Mouse (Mus musculus) embryo, embryonic 11.5 days (tissue): ENCODE results near the gene Gm36079.
"Not testable (repeated sequence)": the region's sequence is repeated elsewhere in the genome, so short reads cannot be mapped to it uniquely, and the experiment has no call there.

Experiments used
- DNase-seq: peaks from one replicate; pipeline ENCODE4 v3.0.0-alpha.2; 2012; ENCODE audit warnings: low read depth, low spot score

The Gm36079 gene

GRCm38 (mm10) chr13:120026911-120027310 lies at the start of gene Gm36079:
TSS of gene Gm36079 (minus strand) at chr13:120027011.
- not testable (repeated sequence) for DNase-seq

GRCm38 (mm10) chr13:120070878-120071277 lies 44.1 kb upstream of the Gm36079 start:
- not testable (repeated sequence) for DNase-seq

DNA sequence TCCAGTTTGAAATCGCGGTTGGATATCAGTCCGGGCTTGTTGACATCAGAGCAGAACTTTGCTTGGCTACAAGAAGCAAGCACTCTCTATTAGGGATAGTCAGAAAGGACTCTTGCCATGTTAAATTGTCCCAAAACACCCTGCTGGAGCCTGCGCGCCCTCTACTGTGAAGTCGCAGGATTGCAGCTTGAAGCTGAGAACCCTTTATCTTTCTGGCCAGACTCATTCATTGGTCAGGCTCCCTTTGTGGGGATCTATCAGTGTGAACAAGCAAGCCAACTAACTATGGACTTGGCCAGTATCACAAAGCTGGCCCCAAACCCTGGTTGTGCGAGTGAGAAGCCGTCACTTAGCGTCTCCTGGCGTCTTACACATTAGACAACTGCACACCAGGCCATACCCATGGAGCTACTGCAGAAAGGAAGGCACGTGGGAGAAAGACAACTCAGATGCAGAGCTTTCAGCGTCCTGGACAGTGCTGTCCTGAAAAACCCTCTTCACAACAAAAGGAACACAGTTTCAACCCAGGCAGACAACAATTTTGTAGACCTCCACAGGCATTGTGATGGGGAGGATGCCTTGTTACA lies 43.3 kb upstream of the Gm36079 start:
- DNase-seq: not testable (repeated sequence)

DNA sequence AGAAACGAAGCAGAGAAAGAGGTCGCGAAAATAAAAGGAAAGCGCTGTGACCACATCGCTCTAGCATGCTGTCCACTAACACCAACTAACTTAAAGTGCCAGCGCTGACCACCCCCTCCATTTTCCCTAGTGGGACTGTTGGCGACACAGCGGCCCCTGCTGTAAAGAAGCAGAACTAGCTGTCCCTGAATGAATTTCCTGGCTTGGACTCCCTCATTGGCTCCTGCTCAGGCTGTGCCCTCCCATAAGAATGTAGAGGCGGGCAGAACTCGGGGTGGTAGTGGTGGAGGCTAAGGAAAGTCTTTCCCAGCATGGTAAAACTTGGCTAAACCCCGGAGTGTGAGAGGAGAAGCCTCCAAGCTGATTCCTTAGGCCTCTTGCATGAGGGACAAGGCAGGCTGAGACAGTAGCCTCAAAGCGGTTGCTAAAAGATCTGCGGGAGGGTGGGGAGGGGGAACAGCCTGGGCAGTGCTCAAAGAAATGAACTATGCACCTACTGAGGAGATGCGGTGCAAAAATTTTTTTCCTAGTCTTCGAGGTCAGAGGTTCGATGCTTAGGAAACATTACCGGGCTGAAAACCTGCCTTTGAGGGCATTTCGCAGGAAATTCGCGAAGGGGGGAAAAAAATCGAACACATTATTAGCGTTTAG lies 36.8 kb upstream of the Gm36079 start:
- DNase-seq: not testable (repeated sequence)

- DNase-seq: not testable (repeated sequence)
Observed at GRCm38 (mm10) chr13:120062903-120063302, 36.1 kb upstream of the Gm36079 start.

DNA sequence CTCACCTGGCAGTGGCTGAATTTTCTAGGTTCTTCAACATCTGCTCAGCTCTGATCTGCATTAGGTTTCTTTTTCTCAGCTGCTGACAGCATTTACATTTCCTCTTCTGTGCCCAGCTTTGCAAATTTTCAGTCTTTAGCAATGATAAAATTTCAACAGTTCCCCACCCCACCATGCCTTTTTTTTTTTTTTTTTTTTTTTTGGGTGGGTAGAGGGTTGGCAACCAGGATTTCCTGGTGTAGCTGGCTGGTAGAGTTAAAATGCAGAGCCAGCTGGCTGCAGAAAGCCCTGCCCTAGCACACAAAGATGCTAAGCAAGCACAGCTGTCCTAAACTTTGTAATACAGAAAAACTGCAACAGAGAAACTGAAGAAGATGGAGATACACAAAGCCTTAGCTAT lies 25.3 kb upstream of the Gm36079 start, which contains the start of gene Gm21188:
Gene Gm21188 (minus strand): TSS at position 110 of the 400 bp plus-strand sequence.
- DNase-seq: not testable (repeated sequence)

DNA sequence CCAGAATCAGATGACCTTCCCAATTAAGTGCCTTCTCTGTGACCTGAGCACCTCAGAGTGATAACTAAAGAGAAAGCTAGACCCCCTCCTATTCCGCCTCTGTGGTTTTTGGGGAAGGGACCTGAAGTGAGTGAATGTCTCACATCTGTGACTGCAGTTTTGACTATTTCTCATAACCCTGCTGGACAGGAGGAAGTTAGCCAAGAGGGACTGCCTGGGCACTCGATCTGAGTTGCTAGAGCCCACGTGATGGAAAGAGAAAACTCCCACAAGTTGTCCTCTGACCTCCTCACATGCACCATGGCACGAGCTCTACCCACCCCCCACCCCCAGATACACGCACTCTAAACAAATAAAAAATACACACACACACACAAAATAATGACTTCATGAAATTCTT lies 21.8 kb upstream of the Gm36079 start:
- DNase-seq: not testable (repeated sequence)

GRCm38 (mm10) chr13:120048186-120048585 lies 21.4 kb upstream of the Gm36079 start:
- DNase-seq: not testable (repeated sequence)

- DNase-seq: not testable (repeated sequence)
Observed at GRCm38 (mm10) chr13:120046422-120047209, 19.8 kb upstream of the Gm36079 start.

DNA sequence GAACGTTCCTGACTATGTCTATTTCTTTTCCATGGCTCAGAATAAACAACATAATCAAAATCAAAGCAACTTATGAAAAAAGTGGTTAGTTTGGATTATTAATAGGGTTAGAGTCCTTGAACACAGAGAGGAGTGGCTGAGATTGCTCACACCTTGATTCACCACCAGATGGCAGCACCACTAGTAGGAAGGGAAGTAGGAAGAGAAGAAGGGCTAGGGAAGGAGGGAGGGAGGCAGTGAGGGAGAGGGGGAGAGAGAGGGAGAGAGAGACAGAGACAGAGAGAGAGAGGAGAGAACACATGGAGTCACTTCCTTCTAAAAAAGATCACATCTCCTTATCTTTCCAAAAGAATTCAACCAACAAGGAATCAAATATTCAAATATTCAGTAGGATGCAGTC lies 14.3 kb upstream of the Gm36079 start:
- not testable (repeated sequence) for DNase-seq

- DNase-seq: not testable (repeated sequence)
Observed at GRCm38 (mm10) chr13:120037881-120038280, 11.1 kb upstream of the Gm36079 start.

DNA sequence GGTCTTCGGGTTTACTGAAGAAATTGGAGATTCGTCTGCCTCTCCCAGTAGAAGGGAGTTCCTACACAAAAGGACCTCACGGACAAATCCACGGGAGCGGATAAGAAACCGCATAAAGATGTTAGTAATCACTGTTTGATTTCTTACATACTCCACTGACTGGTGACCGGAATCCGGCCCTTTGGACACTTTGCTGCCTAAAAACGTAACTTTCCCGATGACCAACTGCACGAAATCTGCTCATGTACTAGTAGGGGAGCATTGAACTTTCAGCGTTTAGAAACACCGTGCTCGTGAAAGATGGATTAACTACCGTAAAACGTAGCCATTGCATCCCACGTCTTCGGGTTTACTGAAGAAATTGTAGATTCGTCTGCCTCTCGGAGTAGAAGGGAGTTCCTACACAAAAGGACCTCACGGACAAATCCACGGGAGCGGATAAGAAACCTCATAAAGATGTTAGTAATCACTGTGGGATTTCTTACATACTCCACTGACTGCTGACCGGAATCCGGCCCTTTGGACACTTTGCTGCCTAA lies 9.8 kb upstream of the Gm36079 start:
- not testable (repeated sequence) for DNase-seq

DNA sequence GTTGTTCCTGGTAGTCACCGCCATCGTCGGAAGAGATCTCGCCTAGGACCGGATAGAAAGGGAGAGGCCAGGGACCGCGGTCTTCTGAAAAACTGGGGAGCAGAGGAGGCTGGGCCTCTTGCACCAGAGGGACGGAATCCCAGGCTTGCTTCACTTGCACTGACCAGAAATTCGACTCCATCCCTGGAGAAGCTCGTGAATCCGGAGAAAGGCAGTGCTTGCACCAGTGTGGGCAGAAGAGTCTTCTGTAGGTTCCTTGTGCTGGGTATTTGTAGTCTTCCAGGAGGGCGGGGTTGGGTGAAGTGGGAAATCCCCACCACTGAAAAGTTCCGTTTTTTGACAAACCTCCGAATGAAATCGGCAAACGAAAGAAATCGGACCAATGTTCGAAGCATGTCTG lies 8.3 kb upstream of the Gm36079 start:
- DNase-seq: not testable (repeated sequence)

DNA sequence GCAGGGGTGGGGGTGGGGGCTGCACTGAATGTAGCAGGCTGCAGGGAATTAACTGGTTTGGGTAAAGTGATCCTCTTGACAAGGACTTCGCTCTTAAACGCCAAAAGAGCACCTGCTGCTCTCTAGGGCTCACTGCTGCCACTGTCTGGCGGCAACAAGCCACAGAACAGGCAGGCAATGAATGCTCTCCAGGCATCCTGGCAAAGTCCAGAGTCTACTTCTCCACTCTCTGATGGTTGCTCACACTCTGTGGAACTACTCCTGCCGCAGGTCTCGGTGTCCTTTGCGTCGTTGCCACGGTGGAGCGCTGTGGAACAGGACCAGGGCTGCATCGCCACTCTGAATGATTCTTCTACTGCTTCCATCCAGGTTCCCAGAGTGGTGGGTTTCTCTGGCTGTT lies 7.8 kb upstream of the Gm36079 start:
- DNase-seq: not testable (repeated sequence)

- not testable (repeated sequence) for DNase-seq
Observed at GRCm38 (mm10) chr13:120033516-120034190, 6.8 kb upstream of the Gm36079 start.

GRCm38 (mm10) chr13:120031676-120032075 lies 4.9 kb upstream of the Gm36079 start:
- DNase-seq: not testable (repeated sequence)

GRCm38 (mm10) chr13:120027368-120027767 lies 557 bp upstream of the Gm36079 start:
- not testable (repeated sequence) for DNase-seq

- DNase-seq: not testable (repeated sequence)
Observed at GRCm38 (mm10) chr13:120026373-120026772, 438 bp downstream of the Gm36079 start.

DNA sequence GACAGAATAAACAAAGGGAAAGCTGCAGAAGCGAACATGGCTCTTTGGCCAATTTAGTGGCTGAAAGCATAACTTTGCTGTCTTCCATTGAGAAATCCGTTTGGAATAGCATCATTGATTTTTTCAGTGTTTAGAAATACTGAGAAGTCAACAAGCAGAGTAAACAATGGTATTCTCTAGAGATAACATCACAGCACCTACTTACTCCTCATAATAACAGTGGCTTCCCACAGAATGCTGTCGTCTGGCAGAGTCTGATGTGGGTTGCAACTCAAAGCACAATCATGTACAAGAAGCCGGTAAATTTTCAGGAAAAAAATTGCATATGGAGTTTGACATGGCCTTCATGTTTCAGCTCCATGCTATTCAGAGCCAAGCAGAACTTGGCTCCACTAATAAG lies 1.2 kb downstream of the Gm36079 start:
- DNase-seq: not testable (repeated sequence)

DNA sequence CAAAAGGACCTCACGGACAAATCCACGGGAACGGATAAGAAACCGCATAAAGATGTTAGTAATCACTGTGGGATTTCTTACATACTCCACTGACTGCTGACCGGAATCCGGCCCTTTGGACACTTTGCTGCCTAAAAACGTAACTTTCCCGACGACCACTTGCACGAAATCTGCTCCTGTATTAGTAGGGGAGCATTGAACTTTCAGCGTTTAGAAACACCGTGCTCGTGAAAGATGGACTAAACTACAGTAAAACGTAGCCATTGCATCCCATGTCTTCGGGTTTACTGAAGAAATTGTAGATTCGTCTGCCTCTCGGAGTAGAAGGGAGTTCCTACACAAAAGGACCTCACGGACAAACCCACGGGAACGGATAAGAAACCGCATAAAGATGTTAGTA lies 1.8 kb downstream of the Gm36079 start:
- not testable (repeated sequence) for DNase-seq

DNA sequence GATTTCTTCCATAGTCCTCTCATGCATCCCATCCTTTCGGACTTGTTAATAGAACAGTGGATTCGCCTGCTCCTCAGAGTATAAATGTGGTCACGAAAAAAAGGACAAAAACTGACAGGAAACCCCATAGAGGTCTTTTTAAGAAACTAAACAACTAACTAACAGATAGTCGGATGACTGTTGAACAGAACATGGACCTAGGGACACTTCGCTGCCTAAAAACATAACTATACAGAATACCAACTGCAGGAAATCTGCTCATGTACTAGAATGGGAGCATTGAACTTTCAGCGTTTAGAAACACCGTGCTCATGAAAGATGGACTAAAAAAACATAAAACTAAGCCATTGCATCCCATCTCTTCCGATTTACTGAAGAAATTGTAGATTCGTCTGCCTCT lies 2.2 kb downstream of the Gm36079 start:
- DNase-seq: not testable (repeated sequence)
